8 mouse cellular contexts compared by ENCODE assay signal in the genomic region with DNA sequence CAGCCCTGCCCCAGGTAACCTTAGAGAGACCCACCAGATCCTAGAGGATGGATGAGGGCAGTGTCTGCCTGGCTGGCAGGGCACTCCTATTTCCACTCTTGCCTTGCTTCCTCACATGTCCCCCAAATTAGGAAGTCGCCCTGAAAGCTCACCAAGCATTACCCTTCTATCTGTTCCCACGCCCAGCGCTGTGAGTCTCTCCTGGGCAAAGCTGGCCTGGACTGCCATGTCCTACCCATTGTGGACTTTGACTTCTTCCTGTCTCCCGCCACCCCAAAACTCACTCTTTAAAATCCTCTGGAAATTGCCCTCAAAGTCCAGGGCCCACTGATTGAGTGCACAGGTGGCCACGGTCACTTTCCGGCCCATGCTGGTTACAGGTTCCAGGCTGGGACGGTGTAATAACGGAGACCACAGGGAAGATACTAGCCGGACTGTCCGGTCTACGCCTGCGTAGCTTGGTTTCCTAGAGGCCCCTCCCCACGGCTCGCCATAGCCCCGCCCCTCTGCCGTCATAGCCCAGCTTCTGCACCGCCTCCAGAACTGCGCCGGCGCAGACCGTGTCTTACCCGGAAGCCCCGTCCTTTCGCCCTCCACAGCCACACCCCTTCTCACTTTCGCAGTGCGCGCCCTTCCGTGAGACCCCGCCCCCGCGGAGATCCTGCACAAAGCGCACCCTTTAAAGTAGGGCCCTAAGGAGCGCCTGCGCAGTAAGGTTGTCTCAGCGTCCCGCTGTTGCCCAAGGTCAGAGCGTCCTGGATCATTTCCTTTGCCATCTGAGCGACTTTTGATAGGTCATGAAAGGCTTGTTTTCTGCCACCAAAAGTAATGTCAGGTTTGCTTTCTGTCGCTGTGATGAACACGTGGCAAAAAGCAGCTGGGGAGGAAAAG. TPM values are rescaled to one million over a fixed set of nuclear protein-coding genes. Genes with fewer than 3 reads are reported as not detected.
A peak's percentile ranks its signal among the peaks of the same experiment; 100 is the strongest.
DNase-seq lines count a peak whose midpoint lies in the region; ATAC-seq and TF ChIP-seq lines count a peak whose summit lies in the region.

TSS of gene Nadsyn1 (minus strand) at position 475 of the 891 bp plus-strand sequence.
TSS of gene Dhcr7 (plus strand) at position 771 of the 891 bp plus-strand sequence.

- TF ChIP-seq CTCF in lung, postnatal 0 days (IDR thresholded peaks at IDR 0.05): no peak

- peaks cover 17% of the 10 kb centered on the region for H3K4me1 ChIP-seq in hindbrain, embryonic 10.5 days (replicated peaks)
- H3K4me1 ChIP-seq in lung, postnatal 0 days (ENCODE audit: insufficient read depth, low read depth, low read length): peaks cover 5% of the 10 kb centered on the region; the same call in 1 of the 2 replicates

- no peaks in the 10 kb centered on the region for H3K9me3 ChIP-seq in hindbrain, embryonic 10.5 days
- H3K9me3 ChIP-seq in lung, postnatal 0 days (ENCODE audit: low read length): no peaks in the 10 kb centered on the region

- H3K4me2 ChIP-seq in lung, postnatal 0 days (replicated peaks; ENCODE audit: low read depth, low read length): peak within 1 kb of the TSS; percentile 69

- under 1% methylated on average over 40 of the region's 40 CpGs for WGBS in hindbrain, embryonic 10.5 days
- WGBS in lung, postnatal 0 days: under 1% methylated on average over 36 of the region's 40 CpGs

- no peak for TF ChIP-seq EP300 in lung, postnatal 0 days (IDR thresholded peaks at IDR 0.05)

- DNase-seq in MEL-GATA-1-ER (ENCODE audit: extremely low read depth, low read depth): peak; percentile 85
- DNase-seq in cerebellum, adult 8-10 months: peak; percentile 98
- peak; percentile 100 for DNase-seq in hindbrain, embryonic 10.5 days (ENCODE audit: low spot score)
- peak; percentile 99 for DNase-seq in layer of hippocampus, adult 9-11 months
- DNase-seq in lung, postnatal 0 days (ENCODE audit: low spot score): peak; percentile 100
- DNase-seq in ovary, postnatal 14 days (ENCODE audit: low spot score): peak; percentile 98
- peak; percentile 100 for DNase-seq in thymus, postnatal 14 days

- peak within 1 kb of the TSS; percentile 69 for H3K4me3 ChIP-seq in hindbrain, embryonic 10.5 days
- peak within 1 kb of the TSS; percentile 61 for H3K4me3 ChIP-seq in lung, postnatal 0 days (ENCODE audit: low read depth, low read length)

- peak; percentile 96 for ATAC-seq in frontal cortex, adult (ENCODE audit: low TSS enrichment)
- peak; percentile 99 for ATAC-seq in lung, postnatal 0 days

- H3K27me3 ChIP-seq in hindbrain, embryonic 10.5 days (ENCODE audit: insufficient read depth, poor library complexity, severe bottlenecking): no peaks in the 10 kb centered on the region
- no peaks in the 10 kb centered on the region for H3K27me3 ChIP-seq in lung, postnatal 0 days (replicated peaks; ENCODE audit: insufficient read depth, low read length)

- H3K27ac ChIP-seq in hindbrain, embryonic 10.5 days: peak within 1 kb of the TSS; percentile 92
- peak within 1 kb of the TSS; percentile 59 for H3K27ac ChIP-seq in lung, postnatal 0 days (ENCODE audit: low read length)

- peaks cover 16% of the 10 kb centered on the region for H3K36me3 ChIP-seq in hindbrain, embryonic 10.5 days
- no peaks in the 10 kb centered on the region for H3K36me3 ChIP-seq in lung, postnatal 0 days (ENCODE audit: insufficient read depth, low read length)

- H3K9ac ChIP-seq in lung, postnatal 0 days (replicated peaks; ENCODE audit: low read depth): peak within 1 kb of the TSS; percentile 68

RNA-seq across cellular contexts. Expression of gene Nadsyn1, which starts in this region (rescaled TPM):
- 9.0 and 9.5 TPM in 2 replicates for polyA plus RNA-seq in hindbrain, embryonic 10.5 days (2016; fragmentation: Nextera tagmentation; extraction: Ambion mirVana)
- polyA plus RNA-seq in lung, postnatal 0 days (2015; fragmentation: Nextera tagmentation; extraction: Ambion mirVana): 5.0 and 5.2 TPM in 2 replicates

RNA-seq across cellular contexts. Expression of gene Dhcr7, which starts in this region (rescaled TPM):
- 92.6 and 95.7 TPM in 2 replicates for polyA plus RNA-seq in hindbrain, embryonic 10.5 days (2016; fragmentation: Nextera tagmentation; extraction: Ambion mirVana)
- polyA plus RNA-seq in lung, postnatal 0 days (2015; fragmentation: Nextera tagmentation; extraction: Ambion mirVana): 9.7 and 10.8 TPM in 2 replicates

Comparison
In these comparisons a context has a peak if more than half of its experiments do, and no peak if none do; other contexts are left out.
1. Peak in every context shown above with its lines: DNase-seq, ATAC-seq, H3K4me3 ChIP-seq and H3K27ac ChIP-seq.